Mouse (Mus musculus) bone marrow macrophage, adult 2 months (primary cell): ENCODE results near the gene Ror1. TPM values are rescaled to one million over a fixed set of nuclear protein-coding genes. Genes with fewer than 3 reads are reported as not detected.

Experiments
- H3K27ac ChIP-seq: 2 replicates; pipeline ENCODE4 v1.5.1; 2012; ENCODE audit warnings: low read depth, low read length; ENCODE audit not compliant: insufficient read depth
- H3K4me1 ChIP-seq: 2 replicates; pipeline ENCODE4 v1.6.1; 2012; ENCODE audit warnings: low read length; ENCODE audit not compliant: control insufficient read depth, insufficient read depth
- H3K4me3 ChIP-seq: 2 replicates; pipeline ENCODE4 v1.5.1; 2012; ENCODE audit warnings: mild to moderate bottlenecking, low read length, moderate library complexity; ENCODE audit not compliant: insufficient read depth
- CTCF ChIP-seq: IDR thresholded peaks from 2 replicates; pipeline ENCODE4 v1.5.1; 2012; ENCODE audit warnings: low read depth, mild to moderate bottlenecking, low read length, moderate library complexity
- POLR2A ChIP-seq: IDR thresholded peaks from 2 replicates; pipeline ENCODE4 v1.6.1; 2012; ENCODE audit warnings: mild to moderate bottlenecking, low read depth, low read length, borderline replicate concordance
- polyA plus RNA-seq: library from polyadenylated mRNA; stranded (reverse); fragments of >200 nt; gene quantifications from 2 replicates; pipeline ENCODE4 v1.2.4, GENCODE M21; 2012; ENCODE audit not compliant: missing spikeins, insufficient read depth, insufficient read length

Ror1 gene
- polyA plus RNA-seq, 1 experiment = not detected

- no peak overlapping the region for H3K4me3 ChIP-seq
- H3K4me1 ChIP-seq = no peaks in the 10 kb centered on the region
- no peak overlapping the region for H3K27ac ChIP-seq
- TF ChIP-seq POLR2A = no peak
- no peak for TF ChIP-seq CTCF
Measured at GRCm38 (mm10) chr4:100363666-100364065, 268.1 kb downstream of the Ror1 start.

- Histone ChIP-seq H3K27ac (no peak overlapping the region), H3K4me3 (no peak overlapping the region), H3K4me1 (no peaks in the 10 kb centered on the region)
- TF ChIP-seq POLR2A = no peak
- TF ChIP-seq CTCF = no peak
Measured at GRCm38 (mm10) chr4:100368691-100369090, 273.1 kb downstream of the Ror1 start.

DNA sequence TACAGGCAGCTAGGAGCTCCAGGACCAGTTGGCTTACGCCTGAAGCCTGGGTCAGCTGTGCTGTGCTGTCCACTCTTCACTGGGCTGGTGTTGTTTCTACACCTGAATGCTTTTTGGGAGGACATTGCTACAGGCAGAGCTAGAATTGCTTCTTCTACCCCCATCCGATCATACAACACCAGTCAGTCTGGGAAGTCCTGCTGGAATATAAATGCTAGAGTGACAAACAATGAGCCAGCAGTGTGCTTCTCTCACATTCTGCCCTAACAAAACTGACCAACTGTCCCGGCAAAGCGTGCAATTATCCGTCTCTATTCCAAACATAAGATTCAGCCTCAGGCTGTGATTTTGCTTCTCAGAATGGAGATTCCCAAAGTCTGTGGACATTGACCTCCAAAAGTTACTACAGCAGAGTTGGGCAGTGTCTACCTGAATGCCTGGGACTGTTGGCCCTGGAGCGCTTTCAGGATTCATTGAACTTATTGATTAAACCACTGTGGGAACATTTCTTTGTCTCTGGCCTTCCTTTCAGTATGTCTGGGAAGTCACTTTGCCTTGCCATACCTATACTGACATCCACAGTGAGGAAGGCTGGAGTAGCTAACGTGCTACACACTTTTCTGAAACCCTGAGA lies 274.1 kb downstream of the Ror1 start:
- TF ChIP-seq CTCF = no peak
- no peak for TF ChIP-seq POLR2A
- no peak overlapping the region for H3K4me3 ChIP-seq
- H3K4me1 ChIP-seq = no peaks in the 10 kb centered on the region
- H3K27ac ChIP-seq = no peak overlapping the region

DNA sequence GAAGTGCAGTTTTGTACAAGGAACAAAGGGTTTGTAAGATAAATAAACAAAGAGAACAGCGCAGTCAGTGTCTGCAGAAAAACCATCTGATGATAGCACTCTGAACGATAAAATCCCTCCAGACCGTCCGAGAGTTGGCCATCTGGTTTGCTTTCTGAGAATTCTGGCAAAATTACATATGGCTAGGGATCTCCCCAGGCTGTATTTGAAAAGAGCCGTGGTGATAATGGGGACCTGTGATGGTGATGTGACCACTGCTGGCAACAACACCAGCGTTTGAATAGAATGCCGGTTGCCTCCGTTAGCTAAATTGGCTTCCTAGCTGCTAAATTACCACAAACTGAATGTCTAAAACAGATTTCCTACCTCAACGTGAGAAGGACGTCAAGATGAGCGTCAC lies 277.2 kb downstream of the Ror1 start:
- no peak overlapping the region for H3K4me3 ChIP-seq
- no peaks in the 10 kb centered on the region for H3K4me1 ChIP-seq
- no peak overlapping the region for H3K27ac ChIP-seq
- TF ChIP-seq CTCF = no peak
- TF ChIP-seq POLR2A = no peak

- Histone ChIP-seq H3K4me1 (no peaks in the 10 kb centered on the region), H3K4me3 (no peak overlapping the region), H3K27ac (no peak overlapping the region)
- TF ChIP-seq POLR2A (no peak), CTCF (no peak)
Measured at GRCm38 (mm10) chr4:100373780-100374179, 278.2 kb downstream of the Ror1 start.

DNA sequence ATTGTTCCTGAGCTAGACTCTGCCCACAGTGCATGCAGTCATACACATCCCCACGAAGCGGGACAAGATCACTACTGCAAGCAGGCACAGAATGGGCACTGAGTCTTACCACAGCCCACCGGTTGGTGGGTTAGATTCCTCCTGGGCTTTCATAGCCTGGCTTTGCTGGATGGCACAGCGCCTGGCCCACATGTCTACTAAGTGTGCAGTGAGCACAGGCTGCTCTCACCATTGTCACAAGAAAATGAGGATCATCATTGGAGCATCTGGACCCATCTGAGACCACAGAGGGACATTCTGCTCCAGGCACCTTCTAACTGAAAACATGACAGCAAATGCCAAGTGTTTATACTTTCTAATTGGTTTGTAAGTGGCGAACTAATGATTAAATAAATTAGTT lies 279.7 kb downstream of the Ror1 start:
- Histone ChIP-seq H3K4me3 (no peak overlapping the region), H3K4me1 (no peaks in the 10 kb centered on the region), H3K27ac (no peak overlapping the region)
- no peak for TF ChIP-seq POLR2A
- no peak for TF ChIP-seq CTCF

GRCm38 (mm10) chr4:100376163-100376562 lies 280.6 kb downstream of the Ror1 start:
- TF ChIP-seq CTCF = no peak
- TF ChIP-seq POLR2A = no peak
- Histone ChIP-seq H3K4me3 (no peak overlapping the region), H3K27ac (no peak overlapping the region), H3K4me1 (no peaks in the 10 kb centered on the region)

- Histone ChIP-seq H3K27ac (no peak overlapping the region), H3K4me3 (no peak overlapping the region), H3K4me1 (no peaks in the 10 kb centered on the region)
- TF ChIP-seq POLR2A = no peak
- no peak for TF ChIP-seq CTCF
Measured at GRCm38 (mm10) chr4:100377231-100377630, 281.6 kb downstream of the Ror1 start.

DNA sequence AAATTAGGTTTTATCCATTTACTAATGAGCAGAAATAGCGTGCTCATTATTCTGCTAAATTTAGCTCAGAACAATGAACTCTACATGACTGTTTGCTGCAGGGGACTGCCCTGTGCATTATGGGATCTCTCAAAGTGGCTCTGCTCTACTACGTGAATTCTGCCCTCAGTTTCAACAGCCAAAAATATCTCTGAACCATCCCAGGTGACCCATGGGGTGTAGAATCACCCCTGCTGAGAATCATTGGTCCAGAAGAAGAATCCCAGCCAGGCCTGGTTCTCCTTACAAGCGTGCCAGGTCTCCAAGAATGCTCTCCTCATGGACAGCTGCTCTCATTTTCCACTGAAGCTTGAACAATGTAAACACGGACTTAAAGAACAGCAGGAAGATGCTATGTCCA lies 282.4 kb downstream of the Ror1 start:
- Histone ChIP-seq H3K27ac (no peak overlapping the region), H3K4me1 (no peaks in the 10 kb centered on the region), H3K4me3 (no peak overlapping the region)
- TF ChIP-seq CTCF = no peak
- TF ChIP-seq POLR2A = no peak

DNA sequence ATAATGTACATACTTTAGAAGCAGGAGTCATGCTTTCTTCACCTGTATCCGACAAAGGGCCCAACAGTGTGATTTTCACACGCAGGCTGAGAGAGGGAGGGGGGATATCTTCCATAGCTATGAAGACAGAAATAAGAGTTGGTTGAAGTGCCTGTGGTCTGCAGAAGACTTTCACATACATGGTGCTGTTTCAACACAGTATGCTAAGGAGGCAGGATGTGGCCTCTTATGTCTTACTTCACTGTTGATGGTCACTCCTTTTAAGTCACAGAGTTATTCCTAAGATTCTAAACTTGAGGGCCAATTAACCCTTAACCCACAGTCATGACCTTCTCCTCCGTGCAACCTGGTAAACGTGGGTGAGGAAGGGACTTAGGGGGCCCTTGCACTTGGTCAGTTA lies 286.2 kb downstream of the Ror1 start:
- Histone ChIP-seq H3K27ac (no peak overlapping the region), H3K4me3 (no peak overlapping the region), H3K4me1 (no peaks in the 10 kb centered on the region)
- TF ChIP-seq CTCF (no peak), POLR2A (no peak)
